Mouse (Mus musculus) kidney, adult 2 months (tissue): ENCODE results near the gene Ppp6r3.

Experiments used
- CTCF ChIP-seq: fragments of 200-500 bp; conservative IDR thresholded peaks from 2 replicates; pipeline ENCODE4 v1.5.1; 2011; ENCODE audit warnings: low read depth, mild to moderate bottlenecking, control low read depth, low read length, moderate library complexity, mixed read lengths; ENCODE audit not compliant: insufficient read depth, insufficient read length
- POLR2A ChIP-seq: fragments of 200-500 bp; IDR thresholded peaks from one replicate; pipeline ENCODE4 v1.6.1; 2011; ENCODE audit warnings: low read depth, low read length, control low read depth

GRCm38 (mm10) chr19:3519471-3520169, 55.9 kb downstream of the Ppp6r3 start:
- TF ChIP-seq POLR2A: no peak
- TF ChIP-seq CTCF: no peak
